17 mouse cellular contexts compared by ENCODE assay signal in genomic region chr9:7846667-7847199, GRCm38 (mm10).
"Had no signal": no experiment of that assay in that cellular context is flagged by ENCODE, and none has a peak within 500 bp of the region (broad histone marks: within the 10 kb centered on the region; RNA-seq: fewer than 3 reads in every experiment).

No protein-coding gene starts in this region.

- H3K27me3 ChIP-seq: liver, embryonic 15.5 days; megakaryocyte, embryonic 14.5 days; midbrain, embryonic 15.5 days; neural tube, embryonic 13.5 days; stomach, embryonic 15.5 days had no signal

- H3K9ac ChIP-seq: liver, embryonic 15.5 days; midbrain, embryonic 15.5 days; neural tube, embryonic 13.5 days; stomach, embryonic 15.5 days had no signal

- DNase-seq: kidney, postnatal 10 days; kidney, postnatal 4 days; left cerebral cortex, postnatal 4 days; lung, adult 2 months; lung, postnatal 36 days; retina, postnatal 1 day; thymus, postnatal 36 days had no signal

- H3K4me3 ChIP-seq: layer of hippocampus, adult 2 months; liver, embryonic 15.5 days; megakaryocyte, embryonic 14.5 days; midbrain, embryonic 15.5 days; neural tube, embryonic 13.5 days; stomach, embryonic 15.5 days had no signal

- H3K36me3 ChIP-seq: midbrain, embryonic 15.5 days; neural tube, embryonic 13.5 days; stomach, embryonic 15.5 days had no signal

- H3K27ac ChIP-seq: layer of hippocampus, adult 2 months; liver, embryonic 15.5 days; midbrain, embryonic 15.5 days; neural tube, embryonic 13.5 days; stomach, embryonic 15.5 days had no signal

- H3K4me2 ChIP-seq: liver, embryonic 11.5 days; liver, embryonic 15.5 days; midbrain, embryonic 11.5 days; midbrain, embryonic 15.5 days; neural tube, embryonic 13.5 days; stomach, embryonic 15.5 days had no signal

- H3K9me3 ChIP-seq: liver, embryonic 15.5 days; megakaryocyte, embryonic 14.5 days; midbrain, embryonic 15.5 days; neural tube, embryonic 13.5 days; stomach, embryonic 15.5 days had no signal

- H3K4me1 ChIP-seq: liver, embryonic 15.5 days; midbrain, embryonic 15.5 days; neural tube, embryonic 13.5 days; stomach, embryonic 15.5 days had no signal

- ATAC-seq: intestine, postnatal 0 days; lung, postnatal 0 days; midbrain, embryonic 15.5 days had no signal
